Mouse (Mus musculus) lung, adult 2 months (tissue): Measurements from ENCODE around the gene Ciao2a. TPM values are rescaled to one million over a fixed set of nuclear protein-coding genes. Genes with fewer than 3 reads are reported as not detected.

ENCODE experiments used
- DNase-seq: peaks from one replicate; pipeline ENCODE4 v3.0.0; 2022
- H3K4me1 ChIP-seq: fragments of 200-500 bp; 2 replicates; pipeline ENCODE4 v1.6.1; 2011; ENCODE audit warnings: low read length; ENCODE audit not compliant: control insufficient read depth, insufficient read depth
- H3K4me3 ChIP-seq: fragments of 200-500 bp; replicated peaks from 2 replicates; pipeline ENCODE3; 2011; ENCODE audit warnings: low read depth, mild to moderate bottlenecking, control low read depth, low read length; ENCODE audit errors: extremely low read depth
- CTCF ChIP-seq: fragments of 200-500 bp; IDR thresholded peaks from 2 replicates; pipeline ENCODE4 v1.5.1; 2011; ENCODE audit warnings: mild to moderate bottlenecking, low read length, control low read depth; ENCODE audit not compliant: insufficient read depth
- POLR2A ChIP-seq: fragments of 200-500 bp; IDR thresholded peaks from 2 replicates; pipeline ENCODE4 v1.6.1; 2011; ENCODE audit warnings: low read depth, mild to moderate bottlenecking, control low read depth, low read length, borderline replicate concordance; ENCODE audit errors: extremely low read depth
- WGBS: fragments of 180-500 bp; shearing (Covaris S2); methylation state at CpG from one replicate; pipeline ENCODE4 v1.1.7; 2018; 5-methylcytosine and 5-hydroxymethylcytosine counted together
- polyA plus RNA-seq: library from polyadenylated mRNA; depleted of rRNA; stranded (reverse); fragments of >200 nt; gene quantifications from 2 replicates; pipeline ENCODE4 v1.2.3, GENCODE M21; 2012; rRNA removed

The Ciao2a gene
- polyA plus RNA-seq = 7.3 and 13.0 TPM in 2 replicates

GRCm38 (mm10) chr9:66126456-66127192, at the start of gene Ciao2a, which contains the start of gene Snx1:
TSS of gene Ciao2a (plus strand) at chr9:66126611.
TSS of gene Snx1 (minus strand) at chr9:66126587.
- H3K4me3 ChIP-seq = peak within 1 kb of the TSS; percentile 52
- peaks cover 8% of the 10 kb centered on the region for H3K4me1 ChIP-seq
- under 1% methylated on average over 34 of the region's 34 CpGs for WGBS
- TF ChIP-seq POLR2A (peak; percentile 66; the same call in 1 of the 2 replicates), CTCF (no peak)
- DNase-seq = peak; percentile 88

GRCm38 (mm10) chr9:66078072-66078471, 48.3 kb upstream of the Ciao2a start:
- Histone ChIP-seq H3K4me3 (no peak overlapping the region), H3K4me1 (no peaks in the 10 kb centered on the region; the same call in 1 of the 2 replicates)
- no peak for TF ChIP-seq POLR2A
- no peak for TF ChIP-seq CTCF
- 61% methylated on average over 3 of the region's 3 CpGs for WGBS
- DNase-seq = no peak

- 14% methylated on average over 14 of the region's 14 CpGs for WGBS
- no peak overlapping the region for H3K4me3 ChIP-seq
- no peak for DNase-seq
- no peak for TF ChIP-seq POLR2A
- TF ChIP-seq CTCF = no peak
- H3K4me1 ChIP-seq = no peaks in the 10 kb centered on the region; the same call in 1 of the 2 replicates
Observed at GRCm38 (mm10) chr9:66078493-66078892, 47.9 kb upstream of the Ciao2a start.

- DNase-seq = peak; percentile 57
- Histone ChIP-seq H3K4me1 (no peaks in the 10 kb centered on the region; the same call in 1 of the 2 replicates), H3K4me3 (no peak overlapping the region)
- no peak for TF ChIP-seq CTCF
- TF ChIP-seq POLR2A = no peak
- 64% methylated on average over 3 of the region's 3 CpGs for WGBS
Observed at GRCm38 (mm10) chr9:66080804-66081459, 45.5 kb upstream of the Ciao2a start.

GRCm38 (mm10) chr9:66081999-66082398, 44.4 kb upstream of the Ciao2a start:
- WGBS = 51% methylated on average over 4 of the region's 4 CpGs
- DNase-seq = no peak
- TF ChIP-seq POLR2A (no peak), CTCF (no peak)

GRCm38 (mm10) chr9:66084171-66084570, 42.2 kb upstream of the Ciao2a start:
- no peak for DNase-seq
- Histone ChIP-seq H3K4me1 (no peaks in the 10 kb centered on the region; the same call in 1 of the 2 replicates), H3K4me3 (no peak overlapping the region)
- WGBS = 73% methylated on average over 3 of the region's 3 CpGs
- no peak for TF ChIP-seq POLR2A
- TF ChIP-seq CTCF = no peak

More at GRCm38 (mm10) chr9:66081999-66082398, 44.4 kb upstream of the Ciao2a start:
- Histone ChIP-seq H3K4me3 (no peak overlapping the region), H3K4me1 (no peaks in the 10 kb centered on the region; the same call in 1 of the 2 replicates)

GRCm38 (mm10) chr9:66087062-66087461, 39.3 kb upstream of the Ciao2a start:
- H3K4me3 ChIP-seq = no peak overlapping the region
- WGBS = 92% methylated on average over 7 of the region's 7 CpGs

GRCm38 (mm10) chr9:66088411-66088810, 38.0 kb upstream of the Ciao2a start:
- H3K4me1 ChIP-seq = peaks cover 7% of the 10 kb centered on the region
- TF ChIP-seq POLR2A (no peak), CTCF (peak; percentile 74)
- WGBS = 41% methylated on average over 4 of the region's 4 CpGs
- H3K4me3 ChIP-seq = no peak overlapping the region
- peak; percentile 70 for DNase-seq

More at GRCm38 (mm10) chr9:66087062-66087461, 39.3 kb upstream of the Ciao2a start:
- H3K4me1 ChIP-seq = peaks cover 7% of the 10 kb centered on the region
- TF ChIP-seq CTCF (no peak), POLR2A (no peak)
- DNase-seq = no peak

- Histone ChIP-seq H3K4me1 (peaks cover 9% of the 10 kb centered on the region), H3K4me3 (no peak overlapping the region)
- WGBS = 70% methylated on average over 13 of the region's 13 CpGs
- no peak for DNase-seq
- no peak for TF ChIP-seq CTCF
- no peak for TF ChIP-seq POLR2A
Observed at GRCm38 (mm10) chr9:66090593-66091244, 35.7 kb upstream of the Ciao2a start.
